Mouse (Mus musculus): Measurements from ENCODE around the gene Sgms1. TPM values are rescaled to one million over a fixed set of nuclear protein-coding genes. Genes with fewer than 3 reads are reported as not detected.

The Sgms1 gene
- polyA plus RNA-seq, 1 experiment, result 10.8 TPM

- H3K9me3 ChIP-seq, result no peaks in the 10 kb centered on the region
- no peaks in the 10 kb centered on the region for H3K27me3 ChIP-seq (replicated peaks)
- peaks cover 97% of the 10 kb centered on the region for H3K4me1 ChIP-seq
- TF ChIP-seq FLI1 (IDR thresholded peaks at IDR 0.05; ENCODE audit: low read length) (no peak), GATA1 (IDR thresholded peaks at IDR 0.05; ENCODE audit: borderline replicate concordance, low read length) (no peak)
- peak overlapping the region; percentile 79 for H3K4me3 ChIP-seq (replicated peaks)
- peaks cover 79% of the 10 kb centered on the region for H3K36me3 ChIP-seq (replicated peaks; ENCODE audit: low read length)
Measured at GRCm38 (mm10) chr19:32180756-32181674, 208.5 kb downstream of the Sgms1 start.

GRCm38 (mm10) chr19:32179978-32180413, 209.5 kb downstream of the Sgms1 start:
- H3K9me3 ChIP-seq, result no peaks in the 10 kb centered on the region
- H3K27me3 ChIP-seq (replicated peaks), result no peaks in the 10 kb centered on the region
- peaks cover 98% of the 10 kb centered on the region for H3K4me1 ChIP-seq
- TF ChIP-seq FLI1 (IDR thresholded peaks at IDR 0.05; ENCODE audit: low read length) (no peak), GATA1 (IDR thresholded peaks at IDR 0.05; ENCODE audit: borderline replicate concordance, low read length) (no peak)
- peak overlapping the region; percentile 83 for H3K4me3 ChIP-seq (replicated peaks)
- peaks cover 80% of the 10 kb centered on the region for H3K36me3 ChIP-seq (replicated peaks; ENCODE audit: low read length)

GRCm38 (mm10) chr19:32179514-32179913, 210.0 kb downstream of the Sgms1 start:
- H3K27me3 ChIP-seq (replicated peaks), result no peaks in the 10 kb centered on the region
- H3K36me3 ChIP-seq (replicated peaks; ENCODE audit: low read length), result peaks cover 80% of the 10 kb centered on the region
- no peak overlapping the region for H3K4me3 ChIP-seq (replicated peaks)
- TF ChIP-seq FLI1 (IDR thresholded peaks at IDR 0.05; ENCODE audit: low read length) (no peak), GATA1 (IDR thresholded peaks at IDR 0.05; ENCODE audit: borderline replicate concordance, low read length) (no peak)
- H3K4me1 ChIP-seq, result peaks cover 99% of the 10 kb centered on the region
- H3K9me3 ChIP-seq, result no peaks in the 10 kb centered on the region

- no peak overlapping the region for H3K4me3 ChIP-seq (replicated peaks)
- H3K36me3 ChIP-seq (replicated peaks; ENCODE audit: low read length), result peaks cover 77% of the 10 kb centered on the region
- TF ChIP-seq FLI1 (IDR thresholded peaks at IDR 0.05; ENCODE audit: low read length), result no peak
- TF ChIP-seq GATA1 (IDR thresholded peaks at IDR 0.05; ENCODE audit: borderline replicate concordance, low read length), result no peak
- peaks cover 99% of the 10 kb centered on the region for H3K4me1 ChIP-seq
- no peaks in the 10 kb centered on the region for H3K27me3 ChIP-seq (replicated peaks)
- H3K9me3 ChIP-seq, result no peaks in the 10 kb centered on the region
Measured at GRCm38 (mm10) chr19:32178161-32178560, 211.4 kb downstream of the Sgms1 start.

- Histone ChIP-seq H3K4me3 (replicated peaks) (no peak overlapping the region), H3K36me3 (replicated peaks; ENCODE audit: low read length) (peaks cover 75% of the 10 kb centered on the region), H3K4me1 (peaks cover 98% of the 10 kb centered on the region), H3K9me3 (no peaks in the 10 kb centered on the region), H3K27me3 (replicated peaks) (no peaks in the 10 kb centered on the region)
- TF ChIP-seq FLI1 (IDR thresholded peaks at IDR 0.05; ENCODE audit: low read length) (no peak), GATA1 (IDR thresholded peaks at IDR 0.05; ENCODE audit: borderline replicate concordance, low read length) (no peak)
Measured at GRCm38 (mm10) chr19:32176458-32176857, 213.1 kb downstream of the Sgms1 start.

- TF ChIP-seq FLI1 (IDR thresholded peaks at IDR 0.05; ENCODE audit: low read length) (no peak), GATA1 (IDR thresholded peaks at IDR 0.05; ENCODE audit: borderline replicate concordance, low read length) (no peak)
- Histone ChIP-seq H3K4me1 (peaks cover 98% of the 10 kb centered on the region), H3K36me3 (replicated peaks; ENCODE audit: low read length) (peaks cover 73% of the 10 kb centered on the region)
Measured at GRCm38 (mm10) chr19:32175991-32176390, 213.5 kb downstream of the Sgms1 start.

GRCm38 (mm10) chr19:32175013-32175412, 214.5 kb downstream of the Sgms1 start:
- Histone ChIP-seq H3K27me3 (replicated peaks) (no peaks in the 10 kb centered on the region), H3K9me3 (no peaks in the 10 kb centered on the region), H3K4me1 (peaks cover 92% of the 10 kb centered on the region), H3K36me3 (replicated peaks; ENCODE audit: low read length) (peaks cover 67% of the 10 kb centered on the region), H3K4me3 (replicated peaks) (no peak overlapping the region)
- TF ChIP-seq GATA1 (IDR thresholded peaks at IDR 0.05; ENCODE audit: borderline replicate concordance, low read length) (no peak), FLI1 (IDR thresholded peaks at IDR 0.05; ENCODE audit: low read length) (no peak)

More at GRCm38 (mm10) chr19:32175991-32176390, 213.5 kb downstream of the Sgms1 start:
- H3K9me3 ChIP-seq, result no peaks in the 10 kb centered on the region
- peak overlapping the region; percentile 62 for H3K4me3 ChIP-seq (replicated peaks)
- H3K27me3 ChIP-seq (replicated peaks), result no peaks in the 10 kb centered on the region

- peaks cover 67% of the 10 kb centered on the region for H3K36me3 ChIP-seq (replicated peaks; ENCODE audit: low read length)
- TF ChIP-seq GATA1 (IDR thresholded peaks at IDR 0.05; ENCODE audit: borderline replicate concordance, low read length), result no peak
- no peak for TF ChIP-seq FLI1 (IDR thresholded peaks at IDR 0.05; ENCODE audit: low read length)
- peak overlapping the region; percentile 67 for H3K4me3 ChIP-seq (replicated peaks)
- H3K9me3 ChIP-seq, result no peaks in the 10 kb centered on the region
- peaks cover 92% of the 10 kb centered on the region for H3K4me1 ChIP-seq
- no peaks in the 10 kb centered on the region for H3K27me3 ChIP-seq (replicated peaks)
Measured at GRCm38 (mm10) chr19:32174561-32174960, 215.0 kb downstream of the Sgms1 start.

GRCm38 (mm10) chr19:32173522-32174184, 215.9 kb downstream of the Sgms1 start:
- peaks cover 92% of the 10 kb centered on the region for H3K4me1 ChIP-seq
- H3K27me3 ChIP-seq (replicated peaks), result no peaks in the 10 kb centered on the region
- TF ChIP-seq FLI1 (IDR thresholded peaks at IDR 0.05; ENCODE audit: low read length) (no peak), GATA1 (IDR thresholded peaks at IDR 0.05; ENCODE audit: borderline replicate concordance, low read length) (no peak)
- peaks cover 64% of the 10 kb centered on the region for H3K36me3 ChIP-seq (replicated peaks; ENCODE audit: low read length)
- no peaks in the 10 kb centered on the region for H3K9me3 ChIP-seq
- no peak overlapping the region for H3K4me3 ChIP-seq (replicated peaks)
